Mouse (Mus musculus): ENCODE data around the gene Rexo2. TPM values are rescaled to one million over a fixed set of nuclear protein-coding genes. Genes with fewer than 3 reads are reported as not detected.

The Rexo2 gene
- total and polyA plus RNA-seq, 3 experiments: 190 to 338 TPM; not detected in 1

GRCm38 (mm10) chr9:48421029-48421428 is 59.4 kb downstream of the Rexo2 start:
- TF ChIP-seq POLR2A (IDR thresholded peaks at IDR 0.05; ENCODE audit: control insufficient read depth in 1 of 2, insufficient read depth in 1 of 2, low read depth in 1 of 2, low read length in 2 of 2, poor library complexity in 1 of 2): no peak
- TF ChIP-seq SMC3 (IDR thresholded peaks at IDR 0.05; ENCODE audit: low read depth, low read length): no peak
- Histone ChIP-seq H3K27ac (ENCODE audit: control insufficient read depth, low read depth, low read length) (no peak overlapping the region), H3K9me3 (replicated peaks; ENCODE audit: insufficient read depth, low read length) (no peaks in the 10 kb centered on the region), H3K9ac (ENCODE audit: control insufficient read depth, low read depth, low read length, poor library complexity, severe bottlenecking) (no peak overlapping the region), H3K4me1 (ENCODE audit: control insufficient read depth in 1 of 2, insufficient read depth in 2 of 2, low read length in 2 of 2) (no peaks in the 10 kb centered on the region), H3K27me3 (ENCODE audit: control insufficient read depth in 1 of 2, insufficient read depth in 2 of 2, low read length in 2 of 2) (no peaks in the 10 kb centered on the region; a peak in 1 of 4 replicates), H3K79me2 (ENCODE audit: control insufficient read depth, insufficient read depth, low read length, poor library complexity) (no peaks in the 10 kb centered on the region), H3K4me3 (ENCODE audit: control insufficient read depth in 1 of 2, insufficient read depth in 1 of 2, low read depth in 2 of 2, low read length in 2 of 2) (no peak overlapping the region), H3K36me3 (ENCODE audit: control insufficient read depth in 1 of 2, insufficient read depth in 2 of 2, low read length in 2 of 2) (no peaks in the 10 kb centered on the region)
- no peak for DNase-seq (ENCODE audit: low read depth, low spot score)

- H3K9ac ChIP-seq (ENCODE audit: control insufficient read depth, low read depth, low read length, poor library complexity, severe bottlenecking): no peak overlapping the region
- no peaks in the 10 kb centered on the region; a peak in 1 of 4 replicates for H3K27me3 ChIP-seq (ENCODE audit: control insufficient read depth in 1 of 2, insufficient read depth in 2 of 2, low read length in 2 of 2)
- no peak for DNase-seq (ENCODE audit: low read depth, low spot score)
- TF ChIP-seq SMC3 (IDR thresholded peaks at IDR 0.05; ENCODE audit: low read depth, low read length): no peak
- no peaks in the 10 kb centered on the region for H3K79me2 ChIP-seq (ENCODE audit: control insufficient read depth, insufficient read depth, low read length, poor library complexity)
- no peak overlapping the region for H3K27ac ChIP-seq (ENCODE audit: control insufficient read depth, low read depth, low read length)
- no peaks in the 10 kb centered on the region for H3K4me1 ChIP-seq (ENCODE audit: control insufficient read depth in 1 of 2, insufficient read depth in 2 of 2, low read length in 2 of 2)
- no peaks in the 10 kb centered on the region for H3K36me3 ChIP-seq (ENCODE audit: control insufficient read depth in 1 of 2, insufficient read depth in 2 of 2, low read length in 2 of 2)
- no peak overlapping the region for H3K4me3 ChIP-seq (ENCODE audit: control insufficient read depth in 1 of 2, insufficient read depth in 1 of 2, low read depth in 2 of 2, low read length in 2 of 2)
- H3K9me3 ChIP-seq (replicated peaks; ENCODE audit: insufficient read depth, low read length): no peaks in the 10 kb centered on the region
Observed at GRCm38 (mm10) chr9:48420437-48420836, 60.0 kb downstream of the Rexo2 start.

GRCm38 (mm10) chr9:48418829-48419228 is 61.6 kb downstream of the Rexo2 start:
- H3K27ac ChIP-seq (ENCODE audit: control insufficient read depth, low read depth, low read length): no peak overlapping the region
- no peak overlapping the region for H3K9ac ChIP-seq (ENCODE audit: control insufficient read depth, low read depth, low read length, poor library complexity, severe bottlenecking)
- no peak for DNase-seq (ENCODE audit: low read depth, low spot score)
- peaks cover 0 to 2% of the 10 kb centered on the region in 2 experiments; a peak in 2 of 4 replicates for H3K27me3 ChIP-seq (ENCODE audit: control insufficient read depth in 1 of 2, insufficient read depth in 2 of 2, low read length in 2 of 2)
- H3K4me1 ChIP-seq (ENCODE audit: control insufficient read depth in 1 of 2, insufficient read depth in 2 of 2, low read length in 2 of 2): no peaks in the 10 kb centered on the region
- H3K4me3 ChIP-seq (ENCODE audit: control insufficient read depth in 1 of 2, insufficient read depth in 1 of 2, low read depth in 2 of 2, low read length in 2 of 2): no peak overlapping the region
- H3K79me2 ChIP-seq (ENCODE audit: control insufficient read depth, insufficient read depth, low read length, poor library complexity): no peaks in the 10 kb centered on the region
- no peak for TF ChIP-seq CTCF (IDR thresholded peaks at IDR 0.05 in 2 of 3, conservative IDR thresholded peaks at IDR 0.05 in 1 of 3; ENCODE audit: control insufficient read depth in 1 of 3, insufficient read depth in 1 of 3, low read depth in 2 of 3, low read length in 3 of 3, poor library complexity in 1 of 3, severe bottlenecking in 1 of 3)
- no peak for TF ChIP-seq POLR2AphosphoS2 (IDR thresholded peaks at IDR 0.05; ENCODE audit: low read length)
- TF ChIP-seq E2F4 (IDR thresholded peaks at IDR 0.05; ENCODE audit: borderline replicate concordance, low read depth, low read length): no peak
- no peak for TF ChIP-seq TAL1 (IDR thresholded peaks at IDR 0.05; ENCODE audit: low read length)
- no peak for TF ChIP-seq KAT2A (conservative IDR thresholded peaks at IDR 0.05; ENCODE audit: low read depth, low read length)
- no peak for TF ChIP-seq TCF12 (IDR thresholded peaks at IDR 0.05; ENCODE audit: low read depth, low read length)
- TF ChIP-seq MAX (IDR thresholded peaks at IDR 0.05; ENCODE audit: low read length): no peak
- TF ChIP-seq MEF2A (IDR thresholded peaks at IDR 0.05; ENCODE audit: extremely low read depth, insufficient replicate concordance, low read depth, low read length, poor library complexity, severe bottlenecking): no peak
- TF ChIP-seq JUND (IDR thresholded peaks at IDR 0.05; ENCODE audit: low read depth, low read length): no peak
- H3K36me3 ChIP-seq (ENCODE audit: control insufficient read depth in 1 of 2, insufficient read depth in 2 of 2, low read length in 2 of 2): no peaks in the 10 kb centered on the region
- no peaks in the 10 kb centered on the region for H3K9me3 ChIP-seq (replicated peaks; ENCODE audit: insufficient read depth, low read length)

Other genes starting within 250 kb of the Rexo2 start
- gene Nxpe2, start 127.2 kb downstream of the Rexo2 start, total RNA-seq (2012; rRNA removed): 3.3 and 3.5 TPM in 2 replicates
- 1 to 10 TPM in 1 of 2 experiments, not detected in 1; 3.1 TPM for gene Nxpe2, start 127.2 kb downstream of the Rexo2 start, polyA plus RNA-seq (2012; ENCODE audit: insufficient read depth in 1 of 2, insufficient read length in 2 of 2, low read depth in 1 of 2, low replicate concordance in 2 of 2, missing spikeins in 1 of 2)
- 47.3 and 51.3 TPM in 2 replicates for gene Rbm7, start 14.7 kb upstream of the Rexo2 start, total RNA-seq (2012; rRNA removed)
- 10 to 100 TPM in 1 of 2 experiments, not detected in 1; 48.4 TPM for gene Rbm7, start 14.7 kb upstream of the Rexo2 start, polyA plus RNA-seq (2012; ENCODE audit: insufficient read depth in 1 of 2, insufficient read length in 2 of 2, low read depth in 1 of 2, low replicate concordance in 2 of 2, missing spikeins in 1 of 2)
- 1.1 and 1.7 TPM in 2 replicates for gene Gm5617, start 14.8 kb upstream of the Rexo2 start, total RNA-seq (2012; rRNA removed)
- 1 to 10 TPM in 1 of 2 experiments, not detected in 1; 1.8 TPM for gene Gm5617, start 14.8 kb upstream of the Rexo2 start, polyA plus RNA-seq (2012; ENCODE audit: insufficient read depth in 1 of 2, insufficient read length in 2 of 2, low read depth in 1 of 2, low replicate concordance in 2 of 2, missing spikeins in 1 of 2)
- not detected in 2 replicates for gene Nnmt, start 124.5 kb upstream of the Rexo2 start, total RNA-seq (2012; rRNA removed)
- not detected for gene Nnmt, start 124.5 kb upstream of the Rexo2 start, polyA plus RNA-seq (2012; ENCODE audit: insufficient read depth in 1 of 2, insufficient read length in 2 of 2, low read depth in 1 of 2, low replicate concordance in 2 of 2, missing spikeins in 1 of 2)

Measured in MEL (cell line).